Mouse (Mus musculus) inflammation-experienced regulatory T-cells, adult 16 weeks (primary cell): ENCODE measurements around the gene Hat1. TPM values are rescaled to one million over a fixed set of nuclear protein-coding genes. Genes with fewer than 3 reads are reported as not detected.

Source experiments
- polyA plus RNA-seq: library from polyadenylated mRNA; unstranded; fragments of 100-300 nt; shearing (Covaris generic); gene quantifications from one replicate; pipeline ENCODE4 v1.2.1, GENCODE M21; 2017

Hat1 gene
- polyA plus RNA-seq = 74.9 TPM

DNA sequence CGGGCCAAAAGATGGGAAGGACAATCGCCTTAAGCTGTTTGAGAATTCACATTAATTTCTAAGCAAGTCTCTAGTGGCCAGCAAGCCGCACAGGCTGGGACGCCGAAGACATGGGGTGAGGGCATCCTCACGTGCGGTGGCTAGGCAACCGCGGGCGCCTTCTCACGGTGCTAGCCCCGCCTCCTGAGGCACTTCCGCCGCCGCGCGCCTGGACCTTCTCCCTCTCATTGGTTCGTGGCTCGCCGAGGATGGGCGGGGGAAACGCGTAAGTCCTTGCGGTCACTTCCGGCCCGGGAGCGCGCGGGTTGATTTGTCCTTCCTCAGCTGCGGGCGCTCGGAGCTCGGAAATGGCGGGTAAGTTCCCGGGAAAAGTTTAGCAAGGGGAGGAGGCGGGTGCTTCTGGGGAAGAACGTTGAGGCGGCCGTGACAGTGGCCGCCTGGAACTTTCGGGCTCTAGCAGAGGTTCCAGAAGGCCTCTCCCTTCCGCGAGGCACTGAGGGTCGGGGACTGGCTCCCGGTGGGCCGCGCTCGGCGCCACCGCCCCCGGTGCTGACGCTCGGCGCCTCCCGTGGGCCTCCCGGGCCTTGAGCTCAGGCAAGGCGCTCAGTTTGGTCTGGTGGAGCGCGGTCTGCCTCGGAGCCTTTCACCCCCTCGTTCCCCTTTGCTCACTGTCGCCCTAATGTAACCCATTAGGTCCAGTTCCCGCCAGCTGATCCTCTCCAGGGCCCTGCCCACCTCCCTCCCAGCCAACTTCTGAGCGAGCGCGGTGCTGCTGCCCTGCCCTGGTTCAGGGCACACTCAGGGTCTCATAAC is at the start of gene Hat1:
TSS of gene Hat1 (plus strand) at position 8 of the 813 bp plus-strand sequence.

DNA sequence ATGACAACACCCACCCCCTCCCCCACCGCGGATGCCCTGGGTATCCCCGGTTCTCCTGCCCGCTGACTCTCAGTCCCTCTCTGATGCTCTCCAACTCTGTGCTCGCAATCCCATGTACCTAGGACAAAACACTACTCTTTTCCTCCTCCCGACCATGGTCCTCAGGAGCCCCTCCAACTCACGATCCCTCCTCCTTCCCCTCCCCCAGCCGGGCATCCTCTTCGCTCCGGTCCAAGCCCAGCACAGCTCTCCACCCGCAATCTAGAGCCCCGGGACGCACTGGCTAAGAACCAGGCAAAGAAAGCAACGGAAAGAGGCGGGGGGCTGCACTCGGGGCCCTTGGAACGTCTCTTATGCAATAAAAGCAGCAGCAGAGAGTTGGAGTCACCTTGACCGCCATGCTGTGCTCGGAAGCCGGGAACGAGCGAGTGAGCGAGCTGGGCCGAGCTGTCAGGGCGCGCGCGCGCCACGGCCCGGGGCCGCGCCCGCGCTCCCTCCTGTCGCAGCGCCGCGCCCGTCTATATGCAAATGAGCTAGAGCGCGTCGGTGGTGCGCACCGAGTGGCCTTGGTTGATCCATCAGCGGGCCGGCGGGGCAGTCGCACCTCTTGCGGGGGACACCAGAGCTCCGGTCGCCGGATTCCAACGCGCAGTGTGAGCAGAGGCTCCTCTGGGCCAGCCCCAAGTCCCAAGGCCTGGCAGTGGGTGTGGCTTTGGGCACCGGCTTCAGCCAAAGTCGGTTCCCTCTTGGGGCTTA is 21.5 kb upstream of the Hat1 start, which contains the start of gene Slc25a12:
TSS of gene Slc25a12 (minus strand) at position 625 of the 756 bp plus-strand sequence.

GRCm38 (mm10) chr2:71453161-71453916 is 64.6 kb downstream of the Hat1 start, which contains the start of gene Metap1d:
Gene Metap1d (plus strand): TSS chr2:71453276.

Other genes with a start within 250 kb of the Hat1 start
- gene Dync1i2, start 177.3 kb upstream of the Hat1 start, polyA plus RNA-seq = 40.2 TPM
- 105 TPM for gene Slc25a12, start 21.2 kb upstream of the Hat1 start, polyA plus RNA-seq
- gene Metap1d, start 64.3 kb downstream of the Hat1 start, polyA plus RNA-seq = 38.9 TPM
- not detected for gene Dlx1, start 139.2 kb downstream of the Hat1 start, polyA plus RNA-seq
- not detected for gene Dlx2, start 157.8 kb downstream of the Hat1 start, polyA plus RNA-seq